Mouse (Mus musculus): ENCODE data around the gene Acad10.

Acad10 gene

GRCm38 (mm10) chr5:121597332-121597731 is 63.0 kb downstream of the Acad10 start:
- ATAC-seq (ENCODE audit: low TSS enrichment), result no peak

- ATAC-seq (ENCODE audit: low TSS enrichment), result no peak
Observed at GRCm38 (mm10) chr5:121596226-121596625, 64.1 kb downstream of the Acad10 start.

- ATAC-seq (ENCODE audit: low TSS enrichment), result no peak
Observed at GRCm38 (mm10) chr5:121595758-121596157, 64.6 kb downstream of the Acad10 start.

- ATAC-seq (ENCODE audit: low TSS enrichment), result no peak
Observed at GRCm38 (mm10) chr5:121594714-121595313, 65.5 kb downstream of the Acad10 start.

GRCm38 (mm10) chr5:121593451-121594401 is 66.6 kb downstream of the Acad10 start, which contains the start of gene Aldh2:
Aldh2 (minus strand) TSS chr5:121593824.
- ATAC-seq (ENCODE audit: low TSS enrichment), result peak; percentile 75

- peak; percentile 5; the same call in 1 of the 2 replicates for ATAC-seq (ENCODE audit: low TSS enrichment)
Observed at GRCm38 (mm10) chr5:121592816-121593407, 67.4 kb downstream of the Acad10 start.

- ATAC-seq (ENCODE audit: low TSS enrichment), result no peak
Observed at GRCm38 (mm10) chr5:121592064-121592815, 68.1 kb downstream of the Acad10 start.

- ATAC-seq (ENCODE audit: low TSS enrichment), result no peak
Observed at GRCm38 (mm10) chr5:121591417-121592063, 68.8 kb downstream of the Acad10 start.

- no peak for ATAC-seq (ENCODE audit: low TSS enrichment)
Observed at GRCm38 (mm10) chr5:121589928-121590327, 70.4 kb downstream of the Acad10 start.

- peak; percentile 91 for ATAC-seq (ENCODE audit: low TSS enrichment)
Observed at GRCm38 (mm10) chr5:121586400-121587039, 73.8 kb downstream of the Acad10 start.

- no peak for ATAC-seq (ENCODE audit: low TSS enrichment)
Observed at GRCm38 (mm10) chr5:121585699-121586098, 74.6 kb downstream of the Acad10 start.

- no peak for ATAC-seq (ENCODE audit: low TSS enrichment)
Observed at GRCm38 (mm10) chr5:121585005-121585404, 75.3 kb downstream of the Acad10 start.

- ATAC-seq (ENCODE audit: low TSS enrichment), result peak; percentile 45; the same call in 1 of the 2 replicates
Observed at GRCm38 (mm10) chr5:121583765-121584501, 76.4 kb downstream of the Acad10 start.

GRCm38 (mm10) chr5:121581945-121582344 is 78.4 kb downstream of the Acad10 start:
- no peak for ATAC-seq (ENCODE audit: low TSS enrichment)

- no peak for ATAC-seq (ENCODE audit: low TSS enrichment)
Observed at GRCm38 (mm10) chr5:121576927-121577488, 83.3 kb downstream of the Acad10 start.

GRCm38 (mm10) chr5:121575867-121576266 is 84.4 kb downstream of the Acad10 start:
- no peak for ATAC-seq (ENCODE audit: low TSS enrichment)

GRCm38 (mm10) chr5:121574145-121574544 is 86.2 kb downstream of the Acad10 start:
- no peak for ATAC-seq (ENCODE audit: low TSS enrichment)

Measured in frontal cortex, adult (tissue).